18 mouse cellular contexts compared by ENCODE assay signal in the genomic region with DNA sequence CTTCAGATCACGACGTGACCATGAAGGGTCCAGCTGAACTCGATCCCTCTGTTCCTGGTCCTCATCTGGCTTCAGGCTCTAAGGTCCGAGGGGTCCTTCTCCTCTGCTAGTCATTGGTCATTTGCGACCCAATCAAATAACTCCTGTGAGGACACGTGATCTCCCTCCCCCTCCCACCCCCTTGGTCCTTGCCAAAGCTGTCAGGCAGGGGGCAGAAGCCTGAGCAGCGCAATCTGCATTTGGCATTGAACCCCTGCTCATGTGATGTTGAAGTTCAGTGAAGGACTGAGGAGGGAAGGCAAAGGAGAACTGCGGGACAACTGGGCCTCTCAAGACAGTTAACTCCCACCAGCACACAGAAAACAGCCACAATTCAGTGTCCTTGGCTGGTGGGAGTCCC. TPM values are rescaled to one million over a fixed set of nuclear protein-coding genes. Genes with fewer than 3 reads are reported as not detected.
DNase-seq lines count a peak whose midpoint lies in the region; ATAC-seq and TF ChIP-seq lines count a peak whose summit lies in the region.
"Had no signal": no experiment of that assay in that cellular context is flagged by ENCODE, and none has a peak within 500 bp of the region (broad histone marks: within the 10 kb centered on the region; RNA-seq: fewer than 3 reads in every experiment).

No protein-coding gene starts in this region.

- peaks cover 7% of the 10 kb centered on the region for H3K27me3 ChIP-seq in forebrain, embryonic 15.5 days
- H3K27me3 ChIP-seq in forebrain, embryonic 10.5 days (ENCODE audit: poor library complexity, severe bottlenecking), result peaks cover 99% of the 10 kb centered on the region
- H3K27me3 ChIP-seq in lung, embryonic 14.5 days (ENCODE audit: insufficient read depth, low read length), result 0 out of 2 replicates have a peak, but pooled peaks cover under 1% of the 10 kb centered on the region
- H3K27me3 ChIP-seq in hindbrain, embryonic 14.5 days (ENCODE audit: control insufficient read depth, insufficient read depth, low read length), result peaks cover 34% of the 10 kb centered on the region

- H3K4me2 ChIP-seq in forebrain, embryonic 15.5 days (replicated peaks), result no peak overlapping the region
- no peak overlapping the region for H3K4me2 ChIP-seq in lung, embryonic 14.5 days
- no peak overlapping the region for H3K4me2 ChIP-seq in hindbrain, embryonic 14.5 days (replicated peaks)
- H3K4me2 ChIP-seq: embryonic facial prominence, embryonic 15.5 days; heart, embryonic 15.5 days had no signal

- no peaks in the 10 kb centered on the region for H3K36me3 ChIP-seq in forebrain, embryonic 15.5 days
- H3K36me3 ChIP-seq in forebrain, embryonic 10.5 days (replicated peaks), result no peaks in the 10 kb centered on the region
- no peaks in the 10 kb centered on the region for H3K36me3 ChIP-seq in lung, embryonic 14.5 days (ENCODE audit: insufficient read depth)
- no peaks in the 10 kb centered on the region for H3K36me3 ChIP-seq in hindbrain, embryonic 14.5 days (replicated peaks; ENCODE audit: control insufficient read depth, insufficient read depth)
- H3K36me3 ChIP-seq: embryonic facial prominence, embryonic 15.5 days; heart, embryonic 15.5 days had no signal

- ATAC-seq in forebrain, embryonic 15.5 days (replicated peaks), result no peak
- ATAC-seq in lung, embryonic 14.5 days (ENCODE audit: insufficient read depth), result no peak
- ATAC-seq in hindbrain, embryonic 14.5 days (ENCODE audit: low FRiP score), result 0 out of 2 replicates have a peak, but pooled peaks have one; percentile 13
- ATAC-seq: Patski had no signal

- DNase-seq in forebrain, embryonic 10.5 days (ENCODE audit: extremely low spot score, low spot score), result no peak
- peak; percentile 23 for DNase-seq in lung, embryonic 14.5 days
- no peak for DNase-seq in lung, postnatal 14 days
- peak; percentile 22 for DNase-seq in NIH3T3 (ENCODE audit: low read depth)
- DNase-seq in hindbrain, embryonic 14.5 days (ENCODE audit: low spot score), result no peak
- no peak for DNase-seq in ovary, postnatal 36 days (ENCODE audit: low spot score)
- DNase-seq in kidney, adult 11 months, result no peak
- DNase-seq: adrenal gland, postnatal 10 days; cerebellum, adult 11-12 months; gastrocnemius, postnatal 14 days; kidney, postnatal 25 days; thymus, postnatal 14 days had no signal

- 19% methylated on average over 8 of the region's 8 CpGs for WGBS in forebrain, embryonic 15.5 days
- 25% methylated on average over 8 of the region's 8 CpGs for WGBS in forebrain, embryonic 10.5 days
- WGBS in lung, embryonic 14.5 days, result 25% methylated on average over 8 of the region's 8 CpGs
- 21% methylated on average over 8 of the region's 8 CpGs for WGBS in hindbrain, embryonic 14.5 days

- TF ChIP-seq CTCF in lung, embryonic 14.5 days (IDR thresholded peaks at IDR 0.05; ENCODE audit: low read depth), result peak; percentile 29; the same call in 1 of the 2 replicates

- peak overlapping the region; percentile 24 for H3K27ac ChIP-seq in forebrain, embryonic 15.5 days (replicated peaks)
- H3K27ac ChIP-seq in forebrain, embryonic 10.5 days, result no peak overlapping the region
- no peak overlapping the region for H3K27ac ChIP-seq in lung, embryonic 14.5 days (ENCODE audit: low read depth)
- H3K27ac ChIP-seq in hindbrain, embryonic 14.5 days, result no peak overlapping the region
- H3K27ac ChIP-seq: embryonic facial prominence, embryonic 15.5 days; heart, embryonic 15.5 days had no signal

- H3K4me1 ChIP-seq in forebrain, embryonic 15.5 days, result peaks cover 65% of the 10 kb centered on the region
- H3K4me1 ChIP-seq in forebrain, embryonic 10.5 days, result peaks cover 55% of the 10 kb centered on the region
- H3K4me1 ChIP-seq in lung, embryonic 14.5 days (ENCODE audit: insufficient read depth), result no peaks in the 10 kb centered on the region
- peaks cover 30% of the 10 kb centered on the region for H3K4me1 ChIP-seq in hindbrain, embryonic 14.5 days (replicated peaks; ENCODE audit: control insufficient read depth, insufficient read depth, low read length)

- no peak overlapping the region for H3K9ac ChIP-seq in forebrain, embryonic 15.5 days (replicated peaks)
- H3K9ac ChIP-seq in lung, embryonic 14.5 days, result no peak overlapping the region
- H3K9ac ChIP-seq in hindbrain, embryonic 14.5 days, result no peak overlapping the region
- H3K9ac ChIP-seq: embryonic facial prominence, embryonic 15.5 days; heart, embryonic 15.5 days had no signal

- H3K4me3 ChIP-seq in forebrain, embryonic 15.5 days, result no peak overlapping the region
- no peak overlapping the region for H3K4me3 ChIP-seq in forebrain, embryonic 10.5 days
- no peak overlapping the region for H3K4me3 ChIP-seq in lung, embryonic 14.5 days (ENCODE audit: low read depth, low read length)
- H3K4me3 ChIP-seq in hindbrain, embryonic 14.5 days (replicated peaks; ENCODE audit: low read length), result no peak overlapping the region
- H3K4me3 ChIP-seq: embryonic facial prominence, embryonic 15.5 days; heart, embryonic 15.5 days had no signal

- no peaks in the 10 kb centered on the region for H3K9me3 ChIP-seq in forebrain, embryonic 15.5 days
- H3K9me3 ChIP-seq in forebrain, embryonic 10.5 days, result no peaks in the 10 kb centered on the region
- no peaks in the 10 kb centered on the region for H3K9me3 ChIP-seq in lung, embryonic 14.5 days (ENCODE audit: low read depth, low read length)
- no peaks in the 10 kb centered on the region for H3K9me3 ChIP-seq in hindbrain, embryonic 14.5 days (ENCODE audit: control insufficient read depth, low read length)
- H3K9me3 ChIP-seq: embryonic facial prominence, embryonic 15.5 days; heart, embryonic 15.5 days had no signal

RNA-seq across cellular contexts. Expression of gene A230072I06Rik, which starts 51.4 kb away (rescaled TPM):
- 0.29 and 0.45 TPM in 2 replicates for polyA plus RNA-seq in forebrain, embryonic 15.5 days (2015; fragmentation: Nextera tagmentation; extraction: Ambion mirVana)
- not detected in 2 replicates for polyA plus RNA-seq in forebrain, embryonic 10.5 days (2016; fragmentation: Nextera tagmentation; extraction: Ambion mirVana)
- not detected in 2 replicates for polyA plus RNA-seq in lung, embryonic 14.5 days (2014; fragmentation: Nextera tagmentation; extraction: Ambion mirVana)
- not detected in 2 replicates for polyA plus RNA-seq in hindbrain, embryonic 14.5 days (2014; fragmentation: Nextera tagmentation; extraction: Ambion mirVana)
- polyA plus RNA-seq: C2C12; embryonic facial prominence, embryonic 15.5 days; heart, embryonic 15.5 days; liver, embryonic 16.5 days; Patski had no signal

Comparison
In these comparisons a context has a peak if more than half of its experiments do, and no peak if none do; other contexts are left out.
1. DNase-seq: peak in lung, embryonic 14.5 days (single experiment) and NIH3T3 (single experiment); none in forebrain, embryonic 10.5 days (single experiment), lung, postnatal 14 days (single experiment), hindbrain, embryonic 14.5 days (single experiment), ovary, postnatal 36 days (single experiment) and kidney, adult 11 months (single experiment).